Mouse (Mus musculus): ENCODE data around the gene Arhgap40.

DNA sequence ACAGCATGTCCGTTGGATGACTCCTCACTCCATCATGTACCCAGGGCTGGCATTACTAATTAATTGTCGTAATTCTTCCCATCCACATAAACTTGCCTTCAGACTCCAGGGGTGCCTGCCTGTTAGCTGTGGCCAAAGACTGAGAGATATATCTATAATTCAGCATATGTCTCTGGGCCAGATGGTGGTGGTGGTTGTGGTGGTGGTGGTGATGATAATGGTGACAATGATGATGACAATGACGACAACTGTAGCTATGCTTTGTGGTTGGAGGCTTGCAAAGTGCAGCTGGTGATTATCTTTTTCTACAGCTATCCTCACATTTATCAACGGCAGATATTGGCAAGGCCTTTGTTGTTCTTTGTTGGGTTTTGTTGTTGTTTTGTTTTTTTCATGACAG is 80.8 kb downstream of the Arhgap40 start:
- TF ChIP-seq CTCF (IDR thresholded peaks at IDR 0.05; ENCODE audit: control insufficient read depth, insufficient read depth, low read length) (no peak), POLR2A (IDR thresholded peaks at IDR 0.05; ENCODE audit: borderline replicate concordance, control insufficient read depth, low read depth, low read length) (no peak)

Data from bone marrow, adult 2 months (tissue).